Mouse (Mus musculus) bone marrow, adult 2 months (tissue): Measurements from ENCODE around the gene Gm21983. TPM values are rescaled to one million over a fixed set of nuclear protein-coding genes. Genes with fewer than 3 reads are reported as not detected.

Experiments used
- H3K27ac ChIP-seq: fragments of 200-500 bp; 2 replicates; pipeline ENCODE4 v1.5.1; 2012; ENCODE audit warnings: low read depth, mild to moderate bottlenecking, control low read depth, inconsistent platforms, low read length; ENCODE audit not compliant: control insufficient read depth, poor library complexity, insufficient read depth
- H3K4me1 ChIP-seq: fragments of 200-500 bp; 2 replicates; pipeline ENCODE4 v1.6.1; 2011; ENCODE audit warnings: low read length; ENCODE audit not compliant: control insufficient read depth, insufficient read depth
- H3K4me3 ChIP-seq: fragments of 200-500 bp; replicated peaks from 2 replicates; pipeline ENCODE3; 2011; ENCODE audit warnings: mild to moderate bottlenecking, low read depth, low read length, control low read depth; ENCODE audit not compliant: control insufficient read depth
- CTCF ChIP-seq: fragments of 200-500 bp; IDR thresholded peaks from 2 replicates; pipeline ENCODE4 v1.5.1; 2011; ENCODE audit warnings: low read length, control low read depth; ENCODE audit not compliant: control insufficient read depth, insufficient read depth
- POLR2A ChIP-seq: fragments of 200-500 bp; IDR thresholded peaks from 2 replicates; pipeline ENCODE4 v1.6.1; 2011; ENCODE audit warnings: low read depth, mild to moderate bottlenecking, control low read depth, low read length, borderline replicate concordance; ENCODE audit not compliant: control insufficient read depth
- WGBS: fragments of 180-500 bp; shearing (Covaris S2); methylation state at CpG from one replicate; pipeline ENCODE4 v1.1.7; 2018; 5-methylcytosine and 5-hydroxymethylcytosine counted together
- polyA plus RNA-seq: library from polyadenylated mRNA; stranded (reverse); fragments of >200 nt; gene quantifications from 2 replicates; pipeline ENCODE4 v1.2.4, GENCODE M21; 2011; ENCODE audit warnings: low replicate concordance; ENCODE audit not compliant: missing spikeins, insufficient read depth, insufficient read length

The Gm21983 gene
- polyA plus RNA-seq, 1 experiment: not detected

- peak overlapping the region; percentile 99 for H3K27ac ChIP-seq
- peaks cover 6% of the 10 kb centered on the region for H3K4me1 ChIP-seq
- TF ChIP-seq POLR2A: no peak
- TF ChIP-seq CTCF: no peak
- WGBS: 40% methylated on average over 11 of the region's 11 CpGs
- H3K4me3 ChIP-seq: peak overlapping the region; percentile 56
Observed at GRCm38 (mm10) chr7:27167475-27168094, 13.3 kb downstream of the Gm21983 start.

GRCm38 (mm10) chr7:27166614-27167474 lies 14.0 kb downstream of the Gm21983 start, which contains the start of gene Egln2:
Egln2 (minus strand) TSS chr7:27166802.
- H3K4me1 ChIP-seq: peaks cover 6% of the 10 kb centered on the region
- 1% methylated on average over 61 of the region's 61 CpGs for WGBS
- no peak for TF ChIP-seq CTCF
- TF ChIP-seq POLR2A: 0 out of 2 replicates have a peak, but pooled peaks have one; percentile 34

GRCm38 (mm10) chr7:27166229-27166613 lies 14.7 kb downstream of the Gm21983 start:
- peak overlapping the region; percentile 88 for H3K4me3 ChIP-seq
- under 1% methylated on average over 33 of the region's 43 CpGs for WGBS
- TF ChIP-seq CTCF: no peak
- TF ChIP-seq POLR2A: peak; percentile 36; the same call in 1 of the 2 replicates
- H3K4me1 ChIP-seq: peaks cover 6% of the 10 kb centered on the region
- peak overlapping the region; percentile 99 for H3K27ac ChIP-seq

More at GRCm38 (mm10) chr7:27166614-27167474, 14.0 kb downstream of the Gm21983 start, which contains the start of gene Egln2:
- peak within 1 kb of the TSS; percentile 99 for H3K27ac ChIP-seq
- peak within 1 kb of the TSS; percentile 88 for H3K4me3 ChIP-seq

GRCm38 (mm10) chr7:27165696-27166095 lies 15.2 kb downstream of the Gm21983 start:
- 1% methylated on average over 8 of the region's 8 CpGs for WGBS
- peaks cover 6% of the 10 kb centered on the region for H3K4me1 ChIP-seq
- H3K27ac ChIP-seq: peak overlapping the region; percentile 99
- TF ChIP-seq CTCF: no peak
- H3K4me3 ChIP-seq: peak overlapping the region; percentile 88

- H3K27ac ChIP-seq: no peak overlapping the region
- WGBS: 80% methylated on average over 23 of the region's 23 CpGs
- TF ChIP-seq POLR2A: no peak
- no peak for TF ChIP-seq CTCF
- peak overlapping the region; percentile 88 for H3K4me3 ChIP-seq
- peaks cover 6% of the 10 kb centered on the region for H3K4me1 ChIP-seq
Observed at GRCm38 (mm10) chr7:27165007-27165655, 15.8 kb downstream of the Gm21983 start.

GRCm38 (mm10) chr7:27164112-27164947 lies 16.6 kb downstream of the Gm21983 start:
- Histone ChIP-seq H3K4me1 (peaks cover 6% of the 10 kb centered on the region), H3K4me3 (no peak overlapping the region), H3K27ac (no peak overlapping the region)
- WGBS: 91% methylated on average over 33 of the region's 33 CpGs
- TF ChIP-seq POLR2A (no peak), CTCF (no peak)

GRCm38 (mm10) chr7:27163450-27163805 lies 17.5 kb downstream of the Gm21983 start:
- 79% methylated on average over 5 of the region's 5 CpGs for WGBS
- Histone ChIP-seq H3K4me3 (no peak overlapping the region), H3K4me1 (peaks cover 6% of the 10 kb centered on the region)

More at GRCm38 (mm10) chr7:27163450-27163805, 17.5 kb downstream of the Gm21983 start:
- no peak overlapping the region for H3K27ac ChIP-seq
- TF ChIP-seq CTCF (no peak), POLR2A (no peak)
